Mouse (Mus musculus) limb, embryonic 14.5 days (tissue): ENCODE data around the gene Atp6v0d1. TPM values are rescaled to one million over a fixed set of nuclear protein-coding genes. Genes with fewer than 3 reads are reported as not detected.
A peak's percentile ranks its signal among the peaks of the same experiment; 100 is the strongest.

Source experiments
- ATAC-seq: fragments of 200-750 bp; cut with Nextera tagmentation; 2 replicates; pipeline ENCODE4 v1.8.0; 2017; ENCODE audit warnings: low read depth, moderate number of reproducible peaks, moderate TSS enrichment; ENCODE audit not compliant: low FRiP score
- DNase-seq: peaks from one replicate; pipeline ENCODE4 v3.0.0-alpha.2; 2015; ENCODE audit warnings: low spot score
- H3K27ac ChIP-seq: fragments of 300-500 bp; sonication (generic); replicated peaks from 2 replicates; pipeline ENCODE4 v1.5.1; 2014; ENCODE audit warnings: low read depth, mild to moderate bottlenecking, low read length, moderate library complexity, mixed read lengths
- H3K27me3 ChIP-seq: fragments of 300-500 bp; sonication (generic); 2 replicates; pipeline ENCODE4 v1.6.1; 2014; ENCODE audit warnings: low read length, mixed read lengths; ENCODE audit not compliant: control insufficient read depth, insufficient read depth
- H3K36me3 ChIP-seq: fragments of 300-500 bp; sonication (generic); 2 replicates; pipeline ENCODE4 v1.6.1; 2014; ENCODE audit warnings: mild to moderate bottlenecking, low read length, moderate library complexity, mixed read lengths; ENCODE audit not compliant: control insufficient read depth, insufficient read depth
- H3K4me1 ChIP-seq: fragments of 300-500 bp; sonication (generic); 2 replicates; pipeline ENCODE4 v1.6.1; 2014; ENCODE audit warnings: antibody characterized with exemption, low read length, mixed read lengths; ENCODE audit not compliant: control insufficient read depth, insufficient read depth
- H3K4me2 ChIP-seq: fragments of 300-500 bp; sonication (generic); replicated peaks from 2 replicates; pipeline ENCODE4 v1.6.1; 2014; ENCODE audit warnings: low read depth, mild to moderate bottlenecking, low read length, moderate library complexity; ENCODE audit not compliant: severe bottlenecking
- H3K4me3 ChIP-seq: fragments of 300-500 bp; sonication (generic); replicated peaks from 2 replicates; pipeline ENCODE4 v1.5.1; 2014; ENCODE audit warnings: low read length
- H3K9ac ChIP-seq: fragments of 300-500 bp; sonication (generic); 2 replicates; pipeline ENCODE4 v1.6.1; 2014; ENCODE audit warnings: mild to moderate bottlenecking, low read depth, low read length, moderate library complexity; ENCODE audit not compliant: severe bottlenecking
- H3K9me3 ChIP-seq: fragments of 300-500 bp; sonication (generic); 2 replicates; pipeline ENCODE4 v1.6.1; 2016; ENCODE audit warnings: low read length; ENCODE audit not compliant: control insufficient read depth
- POLR2A ChIP-seq: fragments of 200-500 bp; IDR thresholded peaks from 2 replicates; pipeline ENCODE4 v1.8.0; 2012; ENCODE audit warnings: inconsistent platforms, mild to moderate bottlenecking, moderate library complexity, borderline replicate concordance; ENCODE audit not compliant: insufficient read depth, insufficient read length; ENCODE audit errors: extremely low read depth
- WGBS: fragments of 180-500 bp; shearing (Covaris S2); extraction: QIAGEN DNeasy Blood & Tissue Kit; methylation state at CpG from one replicate; pipeline ENCODE4 v1.1.7; 2014; 5-methylcytosine and 5-hydroxymethylcytosine counted together
- polyA plus RNA-seq, 2 experiments: library from polyadenylated mRNA; depleted of rRNA in 1 of 2; stranded (reverse) in 1 of 2; unstranded in 1 of 2; fragments of >200 nt; fragmentation: Nextera tagmentation in 1 of 2; extraction: Ambion mirVana in 1 of 2; gene quantifications; 2 replicates each; pipeline versions ENCODE4 v1.2.1 to v1.2.3; 2012 to 2014

The Atp6v0d1 gene
- polyA plus RNA-seq, 2 experiments: 93.2 to 98.9 TPM

- Histone ChIP-seq H3K9me3 (no peaks in the 10 kb centered on the region), H3K27me3 (no peaks in the 10 kb centered on the region), H3K4me2 (no peak overlapping the region), H3K9ac (no peak overlapping the region), H3K4me1 (peaks cover 27% of the 10 kb centered on the region), H3K4me3 (no peak overlapping the region), H3K27ac (no peak overlapping the region), H3K36me3 (no peaks in the 10 kb centered on the region)
- DNase-seq (no peak), ATAC-seq (no peak)
- 84% methylated on average over 2 of the region's 2 CpGs for WGBS
- TF ChIP-seq POLR2A: no peak
Observed at GRCm38 (mm10) chr8:105609355-105609754, 43.5 kb upstream of the Atp6v0d1 start.

DNA sequence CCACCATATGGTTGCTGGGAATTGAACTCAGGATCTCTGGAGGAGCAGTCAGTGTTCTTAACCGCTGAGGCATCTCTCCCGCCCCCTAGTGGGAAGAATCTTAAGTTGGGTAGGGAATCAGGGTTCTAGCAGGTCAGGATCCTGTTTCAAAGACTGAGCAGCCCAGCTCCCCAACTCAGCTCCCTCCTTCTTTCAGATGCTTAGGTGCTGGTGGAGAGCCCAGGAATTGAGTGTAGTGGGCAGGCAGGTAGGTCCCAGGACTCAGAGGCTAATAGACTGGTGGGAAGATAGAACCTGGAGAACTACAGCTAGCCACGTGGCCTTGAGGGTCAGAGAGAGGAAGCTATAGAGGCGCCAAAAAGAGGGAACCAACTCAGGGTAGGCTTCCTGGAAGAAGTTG, 41.8 kb upstream of the Atp6v0d1 start:
- WGBS: 27% methylated on average over 4 of the region's 4 CpGs
- Histone ChIP-seq H3K4me3 (no peak overlapping the region), H3K27me3 (no peaks in the 10 kb centered on the region), H3K9me3 (no peaks in the 10 kb centered on the region), H3K4me2 (no peak overlapping the region), H3K9ac (no peak overlapping the region), H3K36me3 (no peaks in the 10 kb centered on the region), H3K4me1 (peaks cover 22% of the 10 kb centered on the region), H3K27ac (no peak overlapping the region)
- no peak for TF ChIP-seq POLR2A
- ATAC-seq (no peak), DNase-seq (peak; percentile 58)

GRCm38 (mm10) chr8:105607062-105607461, 41.2 kb upstream of the Atp6v0d1 start:
- no peak for ATAC-seq

GRCm38 (mm10) chr8:105606189-105607023, 40.6 kb upstream of the Atp6v0d1 start:
- 2% methylated on average over 30 of the region's 30 CpGs for WGBS
- Histone ChIP-seq H3K9me3 (no peaks in the 10 kb centered on the region), H3K36me3 (no peaks in the 10 kb centered on the region), H3K4me1 (peaks cover 22% of the 10 kb centered on the region), H3K27me3 (no peaks in the 10 kb centered on the region), H3K4me2 (peak overlapping the region; percentile 97), H3K9ac (peak overlapping the region; percentile 84), H3K27ac (peak overlapping the region; percentile 80), H3K4me3 (peak overlapping the region; percentile 81)
- DNase-seq: peak; percentile 85
- TF ChIP-seq POLR2A: no peak
- peak; percentile 58 for ATAC-seq

More at GRCm38 (mm10) chr8:105607062-105607461, 41.2 kb upstream of the Atp6v0d1 start:
- peak overlapping the region; percentile 84 for H3K9ac ChIP-seq
- 8% methylated on average over 10 of the region's 10 CpGs for WGBS
- H3K4me3 ChIP-seq: peak overlapping the region; percentile 81
- no peak for DNase-seq
- no peaks in the 10 kb centered on the region for H3K27me3 ChIP-seq
- peak overlapping the region; percentile 97 for H3K4me2 ChIP-seq
- H3K27ac ChIP-seq: peak overlapping the region; percentile 80; the same call in 1 of the 2 replicates
- no peak for TF ChIP-seq POLR2A
- H3K9me3 ChIP-seq: no peaks in the 10 kb centered on the region
- peaks cover 22% of the 10 kb centered on the region for H3K4me1 ChIP-seq
- no peaks in the 10 kb centered on the region for H3K36me3 ChIP-seq

DNA sequence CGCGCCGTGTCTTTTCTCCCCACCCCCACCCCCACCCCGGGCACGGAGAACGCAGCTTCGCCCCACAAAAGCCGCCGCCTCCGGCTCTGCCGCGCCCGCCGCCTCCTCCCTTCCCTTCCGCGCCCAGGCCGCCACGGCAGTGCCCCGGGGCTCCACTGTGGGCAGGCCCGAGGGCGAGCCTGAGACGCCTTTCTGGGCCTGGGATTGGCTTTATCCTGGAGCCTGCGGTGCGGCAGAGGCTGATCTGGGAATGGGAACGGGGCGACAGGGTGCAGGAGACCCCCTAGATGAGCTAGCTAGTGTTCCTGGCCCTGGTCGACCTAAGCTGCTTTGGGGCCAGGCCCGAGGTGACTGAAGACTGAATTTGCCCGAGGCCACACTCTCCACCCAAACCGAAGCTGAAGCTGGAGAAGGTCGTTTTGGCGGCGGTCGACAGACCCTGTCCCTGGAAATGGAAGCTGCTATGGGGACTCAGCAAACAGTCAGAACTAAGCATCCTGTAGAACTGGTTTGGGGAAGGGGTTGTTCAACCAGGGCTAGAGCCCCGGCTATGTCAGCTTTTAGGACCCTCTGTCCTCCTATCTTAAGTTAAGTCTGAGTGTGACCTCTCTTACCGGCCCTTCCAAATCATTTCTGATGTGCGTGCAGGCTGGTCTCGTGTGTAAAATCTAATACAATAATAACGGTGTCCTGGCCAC, 39.8 kb upstream of the Atp6v0d1 start:
- H3K27me3 ChIP-seq: no peaks in the 10 kb centered on the region
- H3K36me3 ChIP-seq: no peaks in the 10 kb centered on the region
- DNase-seq (no peak), ATAC-seq (peak; percentile 20)
- no peaks in the 10 kb centered on the region for H3K9me3 ChIP-seq
- H3K4me3 ChIP-seq: peak overlapping the region; percentile 81
- peaks cover 22% of the 10 kb centered on the region for H3K4me1 ChIP-seq
- peak overlapping the region; percentile 80 for H3K27ac ChIP-seq
- TF ChIP-seq POLR2A: no peak
- H3K9ac ChIP-seq: peak overlapping the region; percentile 84
- H3K4me2 ChIP-seq: peak overlapping the region; percentile 97
- WGBS: 0% methylated on average over 26 of the region's 39 CpGs
